Mouse (Mus musculus): ENCODE measurements around the gene Col4a2.
"Not testable (repeated sequence)": the region's sequence is repeated elsewhere in the genome, so short reads cannot be mapped to it uniquely, and the experiment has no call there.

Col4a2 gene

DNA sequence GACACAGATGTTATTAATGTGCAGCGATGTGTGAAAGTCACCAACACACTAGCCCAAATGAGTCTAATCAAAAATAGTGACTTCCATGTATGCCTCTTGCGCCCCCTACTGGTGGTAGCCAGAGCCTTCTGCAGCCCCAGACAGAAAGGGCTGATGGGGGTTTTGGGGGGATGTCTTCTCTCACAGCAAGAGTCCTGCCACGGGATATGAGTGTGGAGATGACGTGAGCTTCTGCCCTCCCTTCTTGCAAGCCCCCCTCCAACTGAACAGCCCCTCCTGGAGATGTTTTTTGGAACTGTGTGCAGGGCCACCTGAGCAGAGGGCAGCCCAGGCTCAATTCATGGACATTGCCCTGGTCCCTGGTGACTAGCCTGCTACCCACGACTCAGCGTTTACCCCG is 173.5 kb downstream of the Col4a2 start:
- DNase-seq (ENCODE audit: low spot score in 2 of 2) = peak; percentile 65 to 74

DNA sequence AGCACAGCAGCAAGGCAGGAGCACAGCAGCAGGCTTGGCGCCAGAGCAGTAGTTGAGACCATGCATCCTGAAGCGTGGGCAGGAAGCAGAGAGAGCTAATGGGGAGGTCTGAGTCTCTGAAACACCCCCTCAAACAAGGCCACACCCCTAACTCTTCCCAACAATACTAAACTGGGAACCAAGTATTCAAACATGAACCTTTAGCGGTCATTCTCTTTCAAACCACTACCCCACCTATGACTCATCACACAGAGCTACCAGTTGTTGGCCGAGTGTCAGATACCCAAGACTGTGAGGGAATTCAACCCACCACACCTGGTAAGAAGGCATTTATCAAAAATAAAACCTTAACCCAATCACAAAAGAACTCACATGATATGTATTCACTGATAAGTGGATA is 174.6 kb downstream of the Col4a2 start:
- no peak for DNase-seq (ENCODE audit: low spot score in 2 of 2)

DNA sequence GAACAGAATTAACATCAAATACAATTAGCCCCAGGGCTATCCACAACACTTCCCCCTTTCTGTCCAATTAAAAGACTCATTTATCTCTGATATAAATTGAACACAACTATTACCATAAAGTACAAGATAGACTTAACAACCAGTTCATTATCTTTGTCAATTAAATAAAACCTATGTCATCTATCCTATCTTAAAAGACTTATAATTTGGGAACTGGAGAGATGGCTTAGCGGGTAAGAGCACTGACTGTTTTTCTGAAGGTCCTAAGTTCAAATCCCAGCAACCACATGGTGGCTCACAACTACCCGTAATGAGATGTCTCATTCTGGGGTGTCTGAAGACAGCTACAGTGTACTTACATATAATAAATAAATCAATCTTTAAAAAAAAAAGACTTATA is 179.7 kb downstream of the Col4a2 start:
- not testable (repeated sequence) for DNase-seq (ENCODE audit: low spot score in 2 of 2)

DNA sequence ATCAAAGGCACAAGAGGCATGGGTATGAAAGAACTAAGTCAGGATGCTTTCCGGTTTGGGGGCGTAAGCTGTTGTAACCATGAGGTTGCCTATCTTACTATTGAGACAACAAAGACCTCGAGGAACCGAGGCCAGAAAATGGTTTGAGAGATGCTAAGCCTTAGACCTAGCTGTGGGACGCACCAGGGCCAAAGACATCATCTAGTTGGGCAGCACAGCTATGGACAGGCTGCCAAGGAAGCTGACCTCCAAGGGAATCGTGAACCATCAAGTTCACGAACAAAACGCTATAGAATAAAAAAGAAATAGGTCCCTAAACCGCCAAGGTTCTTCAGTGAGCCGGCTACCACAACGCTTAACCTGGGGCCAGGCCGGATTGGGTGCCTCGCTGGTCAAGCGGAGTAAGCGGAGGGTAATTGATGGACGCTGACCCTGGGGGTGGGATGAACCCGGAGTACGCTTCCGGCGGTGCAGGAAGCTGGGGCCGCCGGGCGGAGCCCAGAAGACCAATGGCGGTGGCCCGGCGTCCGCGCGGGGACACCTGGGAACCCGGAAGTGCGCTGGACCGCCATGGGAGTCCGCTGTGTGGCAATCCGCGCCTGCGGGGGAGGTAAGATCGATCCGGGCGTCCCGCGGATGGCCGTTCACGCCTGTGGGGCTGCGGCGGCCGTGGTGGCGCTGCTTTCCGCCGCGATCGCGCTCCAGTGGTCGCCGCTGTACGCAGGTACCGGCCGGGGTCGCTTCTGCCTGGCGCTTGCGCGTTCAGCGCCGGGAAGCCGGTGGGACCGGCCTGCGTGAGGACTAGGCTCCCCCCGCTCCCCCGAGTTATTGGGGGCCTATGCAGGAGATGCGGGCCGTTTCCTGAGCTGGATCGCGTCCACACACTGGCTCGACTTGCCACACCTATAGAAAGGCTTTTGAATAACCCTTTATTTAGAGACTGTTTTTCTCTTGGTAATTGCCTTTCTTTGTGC is 184.7 kb downstream of the Col4a2 start, which contains the start of gene Naxd:
Naxd (plus strand) TSS at position 490 of the 974 bp plus-strand sequence.
- peak; percentile 81 to 84 for DNase-seq (ENCODE audit: low spot score in 2 of 2)

DNA sequence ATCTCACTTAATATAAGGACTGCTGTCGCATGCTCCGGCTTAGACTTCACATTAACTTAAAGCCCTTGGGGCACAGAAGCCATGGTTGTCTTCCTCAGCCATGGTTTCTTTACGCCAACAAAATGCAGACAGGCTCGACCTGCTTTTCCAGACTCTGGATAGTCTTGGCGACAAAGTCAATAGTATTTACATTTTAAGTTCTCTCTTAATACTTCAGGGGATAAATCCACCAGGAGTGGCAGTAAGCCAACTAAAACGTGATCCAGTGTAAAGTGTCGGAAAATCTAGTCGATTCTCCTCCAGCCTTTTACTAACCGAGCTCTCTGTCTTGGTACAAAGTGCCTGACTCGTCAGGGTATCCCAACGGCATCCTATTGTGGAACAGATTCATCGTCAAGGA is 185.7 kb downstream of the Col4a2 start:
- DNase-seq (ENCODE audit: low spot score in 2 of 2) = no peak
